Mouse (Mus musculus) frontal cortex, postnatal 10 days (tissue): Measurements from ENCODE around the gene Sik3.

Experiments
- DNase-seq, 2 experiments: peaks; one replicate each; pipeline ENCODE4 v3.0.0; 2022; ENCODE audit warnings: low spot score in 2 of 2, mixed read lengths in 1 of 2

Sik3 gene

DNA sequence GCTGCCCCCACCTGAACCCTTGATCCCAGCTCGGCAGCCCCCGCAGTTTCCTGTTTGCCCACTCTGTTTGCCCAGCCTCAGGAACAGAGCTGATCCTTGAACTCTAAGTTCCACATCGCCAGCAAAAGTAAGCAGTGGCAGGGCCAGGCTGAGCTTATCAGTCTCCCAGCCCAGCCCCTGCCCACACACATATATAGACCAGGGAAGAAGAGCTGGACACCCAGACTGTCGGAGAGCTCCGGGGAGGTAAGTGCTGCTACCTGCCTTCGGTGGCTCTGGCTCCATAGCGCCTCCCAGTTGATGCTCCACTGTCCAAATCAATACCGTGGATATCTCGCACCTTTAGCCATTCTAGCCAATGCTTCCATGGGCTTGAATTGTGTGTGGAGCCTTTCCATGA, 215.9 kb downstream of the Sik3 start, which contains the start of gene Apoa1:
Gene Apoa1 (plus strand): TSS at position 90 of the 400 bp plus-strand sequence.
- DNase-seq, result no peak

GRCm38 (mm10) chr9:46229573-46230449, 217.2 kb downstream of the Sik3 start:
- peak; percentile 85 to 86 for DNase-seq

- no peak for DNase-seq
Measured at GRCm38 (mm10) chr9:46230450-46230975, 217.9 kb downstream of the Sik3 start.

GRCm38 (mm10) chr9:46235196-46235595, 222.6 kb downstream of the Sik3 start:
- DNase-seq, result no peak

DNA sequence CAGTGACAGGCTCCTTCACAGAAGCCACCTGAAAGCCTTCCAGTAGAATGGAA, 222.8 kb downstream of the Sik3 start, which contains the start of gene Apoc3:
Gene Apoc3 (minus strand): TSS at position 41 of the 53 bp plus-strand sequence.
- no peak for DNase-seq

DNA sequence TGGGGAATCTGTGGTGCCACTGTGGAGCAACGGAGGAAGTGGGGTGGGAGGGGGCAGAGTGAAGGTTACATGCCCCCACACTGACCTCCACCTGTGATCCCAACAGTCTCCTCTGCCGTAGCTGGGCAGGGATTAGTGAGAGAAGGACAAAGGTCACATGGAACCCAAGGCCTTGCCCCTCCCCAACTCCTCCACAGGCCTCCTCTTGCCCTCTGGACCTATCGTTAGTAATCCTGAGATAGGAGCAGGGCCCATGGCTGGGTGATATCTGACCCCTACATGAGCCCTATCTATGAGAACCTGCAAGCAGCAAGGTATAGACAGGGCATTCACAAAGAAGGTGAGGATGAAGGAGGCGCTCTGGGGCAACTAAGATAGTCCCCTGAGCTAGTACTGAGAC, 223.0 kb downstream of the Sik3 start:
- no peak for DNase-seq

- no peak for DNase-seq
Measured at GRCm38 (mm10) chr9:46238850-46239249, 226.2 kb downstream of the Sik3 start.

- no peak for DNase-seq
Measured at GRCm38 (mm10) chr9:46240526-46241153, 228.0 kb downstream of the Sik3 start, which contains the start of gene Apoa4. TSS of gene Apoa4 (plus strand) at chr9:46240696.

GRCm38 (mm10) chr9:46241818-46242217, 229.2 kb downstream of the Sik3 start:
- no peak for DNase-seq

DNA sequence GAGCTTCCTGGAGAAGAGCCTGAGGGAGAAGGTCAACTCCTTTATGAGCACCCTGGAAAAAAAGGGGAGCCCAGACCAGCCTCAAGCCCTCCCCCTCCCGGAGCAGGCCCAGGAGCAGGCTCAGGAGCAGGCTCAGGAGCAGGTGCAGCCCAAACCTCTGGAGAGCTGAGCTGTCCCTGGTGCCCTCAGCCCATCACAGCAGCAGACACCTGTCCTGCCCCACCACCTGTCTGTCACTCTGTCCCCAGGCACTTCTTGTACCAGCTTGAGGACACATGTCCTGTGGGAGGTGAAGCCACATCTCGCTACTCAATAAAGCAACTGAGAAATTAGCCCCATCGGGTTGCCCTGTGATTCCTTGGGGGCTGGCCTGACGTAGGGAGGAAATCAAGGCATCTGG, 230.5 kb downstream of the Sik3 start:
- no peak for DNase-seq

- DNase-seq, result no peak
Measured at GRCm38 (mm10) chr9:46243584-46243983, 231.0 kb downstream of the Sik3 start.

- peak in 1 of 2 experiments; percentile 57 for DNase-seq
Measured at GRCm38 (mm10) chr9:46246752-46247324, 234.2 kb downstream of the Sik3 start.

GRCm38 (mm10) chr9:46256177-46256576, 243.6 kb downstream of the Sik3 start:
- DNase-seq, result no peak

- DNase-seq, result no peak
Measured at GRCm38 (mm10) chr9:46256658-46257385, 244.2 kb downstream of the Sik3 start.

DNA sequence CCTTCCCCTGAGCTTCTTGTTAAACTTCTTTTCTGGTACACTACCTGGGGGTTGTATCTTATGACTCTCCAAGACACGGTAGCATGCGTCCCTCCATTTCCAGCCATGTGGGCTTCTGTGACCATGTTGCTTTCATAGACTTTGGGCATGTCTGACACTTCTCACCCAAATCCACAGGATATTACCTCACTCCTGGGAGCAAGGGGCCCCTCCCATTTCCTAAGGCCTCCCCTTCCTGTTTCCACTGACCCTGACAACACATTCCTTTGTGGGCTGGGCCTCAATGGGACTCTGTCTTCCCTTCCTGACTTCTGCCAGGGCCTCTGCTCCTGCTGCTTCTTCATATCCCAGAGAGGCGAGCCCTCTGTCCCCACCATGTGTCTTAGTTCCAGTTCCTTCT, 244.9 kb downstream of the Sik3 start:
- DNase-seq, result no peak

DNA sequence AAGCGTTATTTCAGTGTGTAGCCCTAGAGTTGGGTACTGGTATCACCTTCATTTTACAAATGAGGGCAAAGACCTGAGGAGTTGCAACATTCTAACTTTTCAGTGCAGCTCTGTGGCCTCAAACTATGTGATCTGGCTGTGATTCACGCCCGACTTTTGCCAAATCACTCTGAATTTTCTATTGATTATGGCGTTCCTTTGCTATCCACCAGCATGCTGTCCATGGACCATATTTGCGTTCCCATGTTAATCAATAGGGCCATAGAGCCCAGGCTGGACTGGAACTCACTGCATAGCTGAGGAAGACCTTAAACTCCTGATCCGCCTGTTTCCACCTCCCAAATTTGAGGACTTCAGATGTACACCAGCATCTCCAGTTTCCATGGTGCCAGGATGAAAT, 246.5 kb downstream of the Sik3 start:
- no peak for DNase-seq

DNA sequence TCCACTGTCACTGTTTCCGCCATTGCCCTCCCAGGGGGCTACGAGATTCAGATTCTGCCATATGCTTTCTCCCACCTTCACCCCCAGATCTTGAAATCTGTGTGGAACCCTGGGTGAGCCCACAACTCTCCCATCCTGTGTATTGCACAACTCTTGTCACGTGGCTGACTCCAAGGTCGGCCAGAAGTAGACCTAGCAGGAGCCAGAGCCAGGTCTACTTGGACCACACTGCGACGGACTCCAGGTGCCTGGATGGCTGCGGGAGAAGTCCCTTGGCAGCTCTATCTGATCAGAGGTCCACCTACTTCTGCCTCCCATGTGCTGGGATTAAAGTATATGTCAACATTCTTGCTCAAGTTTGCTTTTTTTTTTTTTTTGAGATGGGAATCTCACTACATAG, 248.5 kb downstream of the Sik3 start:
- no peak for DNase-seq

DNA sequence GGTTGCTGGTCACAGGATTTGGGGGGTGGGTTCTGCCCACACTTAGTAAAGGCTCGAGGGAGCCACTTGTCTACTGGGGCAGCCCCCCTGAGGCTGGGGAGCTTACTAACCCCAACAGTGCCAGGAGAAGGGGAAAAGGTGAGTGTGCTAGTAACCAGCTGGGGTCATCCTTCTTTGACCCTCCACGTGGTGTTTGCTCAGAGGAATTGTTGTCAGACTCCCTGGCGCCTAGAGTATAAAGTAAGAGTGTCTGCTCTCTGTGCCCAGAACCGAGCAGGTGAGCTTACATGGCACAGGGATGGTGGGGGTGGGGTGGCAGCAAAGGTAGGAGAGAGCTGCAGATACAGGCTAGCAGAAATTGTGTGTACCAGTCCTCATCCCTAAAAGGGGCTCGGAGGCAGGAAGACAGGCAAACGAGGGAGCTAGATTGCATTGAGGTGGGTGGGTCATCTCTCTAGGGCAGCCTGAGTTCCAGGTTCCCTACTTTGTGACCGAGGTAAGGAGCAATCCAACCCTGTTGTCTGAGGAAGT, 255.8 kb downstream of the Sik3 start, which contains the start of gene Apoa5:
Gene Apoa5 (plus strand): TSS at position 291 of the 531 bp plus-strand sequence.
- DNase-seq, result no peak

- DNase-seq, result no peak
Measured at GRCm38 (mm10) chr9:46269125-46269524, 256.5 kb downstream of the Sik3 start.

DNA sequence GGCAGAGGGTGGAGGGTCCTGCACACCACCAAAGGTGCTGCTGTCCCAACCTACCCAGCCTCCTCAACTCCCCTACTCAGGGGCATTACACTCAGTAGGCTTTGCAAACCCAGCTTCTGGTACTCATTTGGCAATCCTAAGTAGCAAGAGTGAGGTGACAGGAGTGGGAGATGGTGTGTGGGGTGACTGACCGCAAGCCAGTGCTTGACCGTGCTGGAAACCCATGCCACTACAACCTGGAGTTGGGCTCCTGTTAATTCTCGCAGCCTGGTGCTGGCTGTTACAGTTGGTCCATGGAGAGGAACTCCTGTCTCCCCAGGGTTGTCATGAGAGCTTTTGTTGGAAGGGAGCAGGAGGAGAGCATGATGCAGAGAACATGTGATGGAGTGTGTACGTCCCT, 258.2 kb downstream of the Sik3 start:
- DNase-seq, result no peak

DNA sequence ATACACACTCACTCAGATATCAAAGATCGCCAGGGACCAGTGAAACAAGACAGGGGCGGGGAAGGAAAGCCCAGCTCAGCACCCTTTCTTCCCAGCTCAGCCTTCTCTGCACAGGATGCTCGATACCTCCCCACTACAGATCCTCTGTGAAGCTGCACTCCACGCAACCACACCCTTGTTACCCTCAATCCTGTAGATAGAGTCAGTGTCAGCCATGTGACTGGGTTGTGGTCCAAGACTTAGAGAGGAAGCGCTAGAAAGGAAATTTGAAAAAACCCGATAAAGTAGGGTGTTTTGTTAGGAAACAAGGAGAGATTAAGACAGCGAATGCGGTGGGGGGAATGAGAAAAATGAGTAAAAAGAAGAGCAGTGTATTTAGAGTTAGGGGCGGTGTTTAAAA, 259.4 kb downstream of the Sik3 start:
- DNase-seq, result no peak
